Mouse (Mus musculus) left cerebral cortex, postnatal 36 days (tissue): ENCODE measurements around the gene Synj1. TPM values are rescaled to one million over a fixed set of nuclear protein-coding genes. Genes with fewer than 3 reads are reported as not detected.

ENCODE experiments used
- DNase-seq, 2 experiments: peaks; one replicate each; pipeline ENCODE4 v3.0.0; 2021 to 2022; ENCODE audit warnings: low spot score in 2 of 2, mixed read lengths in 1 of 2
- intact Hi-C: fragments of 180-260 bp; cut with DNase I; formaldehyde crosslinking; loops from one replicate; pipeline ENCODE4 v1.15.1; 2025
- total RNA-seq, 2 experiments: library from RNA; stranded (reverse); gene quantifications; 2 replicates each; pipeline ENCODE4 v1.2.3; 2021

Gene Synj1
- total RNA-seq, 2 experiments from 2014 or later, result 344 to 352 TPM

DNA sequence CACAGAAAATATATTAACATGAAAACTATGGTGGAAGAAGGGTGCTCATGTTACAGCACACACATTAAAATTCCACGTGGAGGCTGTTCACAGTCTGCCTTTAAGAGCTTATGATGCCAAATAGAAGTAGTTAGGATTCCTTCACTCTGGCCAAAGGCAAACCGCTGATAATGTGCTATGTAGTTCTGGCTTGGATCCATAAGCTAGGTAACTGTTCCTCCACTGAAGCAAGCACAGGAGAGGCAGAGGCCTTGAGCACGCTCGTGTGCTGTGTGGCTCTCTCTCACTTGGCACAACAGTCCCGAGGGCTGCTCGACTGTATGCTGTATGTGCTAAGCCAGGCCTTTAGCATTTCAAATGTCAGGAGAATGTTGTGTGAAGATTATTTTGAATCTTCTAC, 55.6 kb downstream of the Synj1 start:
- intact Hi-C loops, result no loop called here
- no peak for DNase-seq

DNA sequence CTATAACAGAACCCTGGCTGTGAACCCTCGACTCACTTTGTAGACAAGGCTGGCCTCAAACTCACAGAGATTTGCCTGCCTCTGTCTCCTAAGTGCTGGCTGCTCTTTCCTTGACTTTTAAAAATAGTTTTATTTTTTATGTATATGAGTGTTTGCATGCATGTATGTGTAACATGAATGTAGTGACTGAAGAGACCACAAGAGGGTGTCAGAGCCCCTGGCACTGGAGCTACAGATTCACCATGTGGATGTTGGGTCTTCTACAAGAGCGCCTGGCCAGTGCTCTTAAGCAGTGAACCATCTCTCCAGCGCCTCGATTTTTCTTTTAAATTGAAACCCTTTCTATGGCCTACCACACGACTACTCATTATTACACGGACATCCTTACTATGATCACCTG, 57.3 kb downstream of the Synj1 start:
- no peak for DNase-seq
- intact Hi-C loops, result no loop called here

DNA sequence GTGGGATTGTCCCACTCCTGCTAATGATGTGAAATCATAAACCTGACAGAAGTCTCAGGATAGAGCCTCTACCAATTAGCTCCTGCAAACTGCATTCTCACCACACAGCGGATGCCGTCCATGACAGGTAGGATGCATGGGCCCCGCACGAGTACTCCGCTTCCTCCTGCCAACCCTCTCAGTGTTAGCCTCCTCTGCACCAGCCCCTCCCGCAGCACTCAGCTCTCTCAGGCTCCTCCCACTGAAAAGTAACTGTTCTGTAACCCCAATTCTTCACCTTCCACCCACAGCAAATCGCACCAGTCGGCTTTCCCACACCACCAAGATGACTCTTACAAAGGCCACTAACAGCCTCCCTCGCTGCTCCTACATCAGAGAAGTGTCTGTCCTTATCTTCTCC, 58.0 kb downstream of the Synj1 start:
- DNase-seq, result no peak
- intact Hi-C loops, result no loop called here

GRCm38 (mm10) chr16:90950354-90950963, 60.6 kb downstream of the Synj1 start:
- intact Hi-C loops, result no loop called here
- DNase-seq, result no peak

- DNase-seq, result no peak
- intact Hi-C loops, result no loop called here
Measured at GRCm38 (mm10) chr16:90946977-90947376, 64.1 kb downstream of the Synj1 start.

DNA sequence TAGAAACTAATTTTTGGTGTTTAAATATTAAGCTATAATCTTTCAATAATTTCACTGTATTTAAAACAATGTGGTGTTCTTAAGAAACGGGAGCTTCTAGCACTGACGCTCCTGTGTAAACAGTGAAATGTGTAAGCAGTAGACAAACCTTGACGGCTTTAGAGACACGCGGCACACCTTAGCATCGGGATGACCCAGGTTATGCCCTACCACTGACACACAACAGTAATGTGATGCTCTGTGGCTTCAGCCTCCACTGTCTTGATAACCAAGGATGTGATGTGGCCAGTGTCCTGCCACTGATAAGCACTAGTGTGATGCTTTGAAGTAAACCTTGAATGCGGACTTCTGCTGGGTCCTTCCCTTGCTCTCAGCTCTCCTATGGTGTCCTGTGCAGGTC, 69.9 kb downstream of the Synj1 start:
- DNase-seq, result no peak
- intact Hi-C loops, result no loop called here

- intact Hi-C loops, result loop anchor here (1.0 kb wide), 1 partner anchor 208 kb away; the partner anchor contains the start of gene Mis18a
- DNase-seq, result peak; percentile 93 to 94
Measured at GRCm38 (mm10) chr16:90934687-90935328, 76.3 kb downstream of the Synj1 start, which contains the start of gene Cfap298. Gene Cfap298, minus strand, starts transcription at chr16:90935114.

- no peak for DNase-seq
- intact Hi-C loops, result loop anchor here (1.0 kb wide), 1 partner anchor 207 kb away; the partner anchor contains the start of gene Mis18a
Measured at GRCm38 (mm10) chr16:90934193-90934686, 76.9 kb downstream of the Synj1 start.

- intact Hi-C loops, result loop anchor here (1.0 kb wide), 1 partner anchor 206 kb away; the partner anchor contains the start of gene Mis18a
Measured at GRCm38 (mm10) chr16:90933534-90934176, 77.5 kb downstream of the Synj1 start.

GRCm38 (mm10) chr16:90927446-90927845, 83.7 kb downstream of the Synj1 start:
- intact Hi-C loops, result loop anchor here (5.0 to 10.0 kb wide), 2 partner anchors 95 to 613 kb away; no protein-coding TSS in a partner anchor
- DNase-seq, result no peak

More at GRCm38 (mm10) chr16:90933534-90934176, 77.5 kb downstream of the Synj1 start:
- no peak for DNase-seq

DNA sequence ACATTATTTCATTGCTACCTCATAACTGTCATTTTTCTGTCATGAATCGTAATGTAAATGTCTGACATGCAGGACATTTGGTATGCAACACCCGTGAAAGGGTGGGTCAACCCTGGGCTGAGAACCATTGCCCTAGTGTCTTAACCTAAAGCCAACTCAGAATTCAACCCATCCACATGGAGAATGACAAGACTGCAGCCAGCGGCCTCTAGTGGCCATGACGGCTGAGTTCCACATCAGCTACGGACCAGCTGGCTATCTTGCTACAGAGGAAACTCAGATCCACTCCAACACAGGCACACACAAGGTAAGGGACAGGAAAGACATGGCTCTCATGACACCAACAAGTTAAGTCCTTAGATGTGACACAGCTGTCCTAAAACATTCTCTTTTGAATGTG, 85.6 kb downstream of the Synj1 start:
- intact Hi-C loops, result loop anchor here (5.0 to 10.0 kb wide), 2 partner anchors 93 to 611 kb away; no protein-coding TSS in a partner anchor
- peak; percentile 48 to 53 for DNase-seq

DNA sequence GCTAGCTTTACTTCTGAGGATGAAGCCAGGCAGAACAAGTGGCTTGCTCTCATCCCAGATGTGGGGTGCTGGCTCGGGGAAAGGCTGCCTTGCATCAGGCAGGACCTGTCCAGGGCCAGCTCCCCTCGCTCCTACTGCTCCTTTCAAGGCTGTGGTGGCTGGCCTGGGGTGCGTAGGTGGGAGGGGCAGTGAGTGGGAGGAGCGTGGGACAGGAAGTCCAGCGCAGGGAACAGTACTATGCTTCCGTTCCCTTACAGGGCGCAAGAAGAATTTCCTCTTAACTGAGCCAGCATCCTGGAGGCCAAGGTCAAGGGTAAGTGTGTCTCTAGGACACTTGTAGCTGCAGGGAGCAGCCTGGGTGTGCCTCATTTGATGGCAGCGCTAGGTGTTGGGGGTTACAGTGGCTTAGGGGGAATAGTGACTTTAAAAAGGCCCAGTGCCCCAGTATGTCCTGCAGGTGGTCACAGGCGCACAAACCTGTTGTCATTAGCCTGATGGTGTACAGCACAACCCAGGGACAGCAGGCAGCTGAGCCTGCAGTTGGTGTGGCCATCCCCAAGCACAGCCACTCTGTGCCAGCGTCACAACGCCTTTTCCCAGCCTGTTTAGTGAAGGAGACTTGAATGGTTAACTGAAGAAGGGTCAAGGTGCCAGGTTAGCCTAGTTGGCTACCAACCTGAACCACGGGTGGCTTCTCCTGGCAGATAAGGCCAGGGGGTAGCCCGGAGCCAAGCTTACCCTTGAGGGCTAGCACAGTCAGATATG, 86.3 kb downstream of the Synj1 start:
- no peak for DNase-seq
- intact Hi-C loops, result loop anchor here (5.0 to 10.0 kb wide), 2 partner anchors 92 to 610 kb away; no protein-coding TSS in a partner anchor

GRCm38 (mm10) chr16:90921471-90922159, 89.5 kb downstream of the Synj1 start:
- no peak for DNase-seq
- intact Hi-C loops, result loop anchor here (10.0 kb wide), 1 partner anchor 607 kb away; no protein-coding TSS in a partner anchor

- intact Hi-C loops, result no loop called here
- DNase-seq, result no peak
Measured at GRCm38 (mm10) chr16:90917156-90917555, 94.0 kb downstream of the Synj1 start.

- intact Hi-C loops, result no loop called here
- no peak for DNase-seq
Measured at GRCm38 (mm10) chr16:90916040-90916481, 95.0 kb downstream of the Synj1 start.

- DNase-seq, result no peak
- intact Hi-C loops, result no loop called here
Measured at GRCm38 (mm10) chr16:90911766-90912165, 99.3 kb downstream of the Synj1 start.

DNA sequence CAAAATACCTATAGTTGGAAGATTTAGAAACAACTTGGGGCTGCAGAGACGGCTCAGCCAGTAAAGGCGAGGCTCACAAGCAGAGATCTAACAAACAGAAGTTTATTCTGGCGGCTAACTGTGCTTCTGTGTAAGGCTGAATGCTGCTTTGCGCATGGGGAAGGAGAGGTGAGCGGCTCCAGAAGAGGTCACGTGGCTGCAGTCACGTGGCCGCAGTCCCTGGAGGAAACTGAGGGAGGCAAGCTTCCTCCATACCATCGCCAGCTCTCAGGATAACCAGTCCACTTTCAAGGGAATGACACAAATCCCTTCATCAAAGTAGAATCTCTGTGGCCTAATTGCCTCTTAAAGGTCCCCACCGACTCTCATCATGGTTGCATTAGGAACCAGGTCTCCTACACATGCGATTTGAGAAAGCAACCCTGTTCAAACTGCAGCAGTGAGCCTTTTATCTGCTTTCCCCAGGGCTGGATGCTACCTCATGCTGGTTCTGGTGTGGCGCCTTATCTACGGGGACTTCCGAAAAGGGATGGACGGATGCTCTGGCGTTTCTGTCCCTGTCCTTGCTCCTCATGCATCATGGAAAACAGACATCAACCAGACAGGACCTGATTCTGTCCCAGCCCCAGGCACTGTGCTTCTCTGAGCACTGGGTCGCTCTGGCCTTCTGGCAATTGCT, 100.1 kb downstream of the Synj1 start:
- intact Hi-C loops, result no loop called here

DNA sequence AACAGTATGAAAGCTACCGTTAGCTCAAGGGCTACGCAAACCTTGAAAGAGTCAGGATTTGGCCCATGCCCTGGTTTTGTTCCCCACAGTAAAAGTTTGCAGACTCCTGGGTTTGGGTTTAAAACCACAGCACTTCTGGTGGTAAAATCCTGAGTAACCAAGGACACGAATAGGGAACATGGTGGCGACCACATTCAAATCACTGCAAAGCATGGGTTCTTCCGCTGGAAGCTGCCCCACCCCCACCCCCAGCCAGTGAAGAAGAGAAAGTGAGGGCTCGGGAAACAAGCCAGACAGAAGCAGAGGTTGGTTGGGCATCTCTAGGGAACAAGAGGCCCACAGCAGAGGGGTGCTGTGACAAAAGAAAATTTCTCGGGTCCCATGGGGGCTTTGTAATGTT, 103.9 kb downstream of the Synj1 start:
- DNase-seq, result no peak
- intact Hi-C loops, result no loop called here

More for the DNA sequence above, 100.1 kb downstream of the Synj1 start:
- no peak for DNase-seq
